Mouse (Mus musculus) embryonic facial prominence, embryonic 15.5 days (tissue): Measurements from ENCODE around the gene Vsig10. TPM values are rescaled to one million over a fixed set of nuclear protein-coding genes. Genes with fewer than 3 reads are reported as not detected.
"Not testable (repeated sequence)": the region's sequence is repeated elsewhere in the genome, so short reads cannot be mapped to it uniquely, and the experiment has no call there.

ENCODE experiments used
- ATAC-seq: fragments of 200-750 bp; cut with Nextera tagmentation; 2 replicates; pipeline ENCODE4 v1.8.0; 2017; ENCODE audit warnings: low read depth, moderate TSS enrichment; ENCODE audit not compliant: insufficient number of reproducible peaks, low FRiP score, low TSS enrichment
- H3K27ac ChIP-seq: fragments of 300-500 bp; sonication (generic); replicated peaks from 2 replicates; pipeline ENCODE4 v1.5.1; 2015; ENCODE audit warnings: mild to moderate bottlenecking, inconsistent platforms
- H3K27me3 ChIP-seq: fragments of 300-500 bp; sonication (generic); 2 replicates; pipeline ENCODE4 v1.6.1; 2015; ENCODE audit warnings: inconsistent platforms
- H3K36me3 ChIP-seq: fragments of 300-500 bp; sonication (generic); 2 replicates; pipeline ENCODE4 v1.6.1; 2015; ENCODE audit warnings: mild to moderate bottlenecking, inconsistent platforms
- H3K4me1 ChIP-seq: fragments of 300-500 bp; sonication (generic); 2 replicates; pipeline ENCODE4 v1.6.1; 2015; ENCODE audit warnings: inconsistent platforms
- H3K4me2 ChIP-seq: fragments of 300-500 bp; sonication (generic); replicated peaks from 2 replicates; pipeline ENCODE4 v1.6.1; 2015; ENCODE audit warnings: mild to moderate bottlenecking, inconsistent platforms
- H3K4me3 ChIP-seq: fragments of 300-500 bp; sonication (generic); replicated peaks from 2 replicates; pipeline ENCODE4 v1.5.1; 2015; ENCODE audit warnings: mild to moderate bottlenecking, inconsistent platforms
- H3K9ac ChIP-seq: fragments of 300-500 bp; sonication (generic); 2 replicates; pipeline ENCODE4 v1.6.1; 2015; ENCODE audit warnings: inconsistent platforms
- H3K9me3 ChIP-seq: fragments of 300-500 bp; sonication (generic); replicated peaks from 2 replicates; pipeline ENCODE4 v1.6.1; 2016; ENCODE audit warnings: inconsistent platforms
- WGBS: fragments of 180-500 bp; shearing (Covaris S2); methylation state at CpG from one replicate; pipeline ENCODE4 v1.1.7; 2015; 5-methylcytosine and 5-hydroxymethylcytosine counted together
- polyA plus RNA-seq: library from polyadenylated mRNA; unstranded; fragments of >200 nt; fragmentation: Nextera tagmentation; extraction: Ambion mirVana; gene quantifications from 2 replicates; pipeline ENCODE4 v1.2.1, GENCODE M21; 2015

The Vsig10 gene
- polyA plus RNA-seq, 1 experiment from 2014 or later, result 14.4 TPM

DNA sequence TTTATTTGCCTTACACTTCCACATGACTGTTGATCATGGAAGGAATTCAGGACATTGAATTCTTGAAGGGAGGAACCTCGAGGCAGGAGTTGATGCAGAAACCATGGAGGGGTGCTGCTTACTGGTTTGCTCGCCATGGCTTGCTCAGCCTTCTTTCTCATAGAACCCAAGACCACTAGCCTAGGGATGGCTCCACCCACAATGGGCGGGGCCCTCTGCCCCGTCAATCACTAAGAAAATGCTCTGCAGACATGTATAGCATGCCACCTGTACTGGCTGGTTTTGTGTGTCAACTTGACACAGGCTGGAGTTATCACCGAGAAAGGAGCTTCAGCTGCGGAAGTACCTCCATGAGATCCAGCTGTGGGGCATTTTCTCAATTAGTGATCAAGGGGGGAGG lies 21.2 kb downstream of the Vsig10 start:
- whole genome bisulfite sequencing, result 67% methylated on average over 6 of the region's 6 CpGs
- Histone ChIP-seq H3K9ac (no peak overlapping the region), H3K9me3 (no peaks in the 10 kb centered on the region), H3K27me3 (no peaks in the 10 kb centered on the region), H3K36me3 (peaks cover 15% of the 10 kb centered on the region; the same call in 1 of the 2 replicates), H3K4me3 (no peak overlapping the region), H3K27ac (no peak overlapping the region), H3K4me2 (no peak overlapping the region), H3K4me1 (no peaks in the 10 kb centered on the region)
- ATAC-seq, result no peak

DNA sequence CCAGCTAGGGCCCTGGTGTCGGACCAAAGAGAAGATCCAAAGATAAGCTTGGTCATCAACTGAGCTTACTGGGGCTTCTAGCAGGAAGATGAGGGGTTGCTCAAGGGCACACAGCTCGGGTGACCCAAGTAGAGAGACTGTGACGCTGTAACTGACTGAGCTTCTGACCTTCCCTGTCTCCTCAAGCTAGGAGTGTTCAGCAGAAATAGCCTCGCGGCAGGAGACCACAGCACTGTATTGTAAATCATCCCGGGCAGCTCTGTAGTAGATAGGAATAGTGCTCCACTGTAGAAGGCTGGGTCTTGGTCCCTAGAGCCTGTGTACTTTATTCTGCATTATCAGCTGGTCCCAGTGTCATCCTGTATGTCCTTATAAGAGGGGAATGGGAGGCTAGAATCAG lies 23.0 kb downstream of the Vsig10 start:
- Histone ChIP-seq H3K4me3 (no peak overlapping the region), H3K4me2 (no peak overlapping the region), H3K27ac (no peak overlapping the region), H3K9ac (no peak overlapping the region), H3K4me1 (no peaks in the 10 kb centered on the region), H3K27me3 (no peaks in the 10 kb centered on the region), H3K9me3 (no peaks in the 10 kb centered on the region), H3K36me3 (peaks cover 15% of the 10 kb centered on the region; the same call in 1 of the 2 replicates)
- WGBS, result 83% methylated on average over 6 of the region's 6 CpGs
- no peak for ATAC-seq

- H3K4me3 ChIP-seq, H3K9me3 ChIP-seq, H3K4me1 ChIP-seq, H3K9ac ChIP-seq, H3K27ac ChIP-seq, H3K27me3 ChIP-seq, H3K4me2 ChIP-seq, ATAC-seq: not testable (repeated sequence)
- H3K36me3 ChIP-seq, result peaks cover 13% of the 10 kb centered on the region; the same call in 1 of the 2 replicates
- WGBS, result 83% methylated on average over 5 of the region's 5 CpGs
Measured at GRCm38 (mm10) chr5:117344496-117344895, 25.6 kb downstream of the Vsig10 start.

DNA sequence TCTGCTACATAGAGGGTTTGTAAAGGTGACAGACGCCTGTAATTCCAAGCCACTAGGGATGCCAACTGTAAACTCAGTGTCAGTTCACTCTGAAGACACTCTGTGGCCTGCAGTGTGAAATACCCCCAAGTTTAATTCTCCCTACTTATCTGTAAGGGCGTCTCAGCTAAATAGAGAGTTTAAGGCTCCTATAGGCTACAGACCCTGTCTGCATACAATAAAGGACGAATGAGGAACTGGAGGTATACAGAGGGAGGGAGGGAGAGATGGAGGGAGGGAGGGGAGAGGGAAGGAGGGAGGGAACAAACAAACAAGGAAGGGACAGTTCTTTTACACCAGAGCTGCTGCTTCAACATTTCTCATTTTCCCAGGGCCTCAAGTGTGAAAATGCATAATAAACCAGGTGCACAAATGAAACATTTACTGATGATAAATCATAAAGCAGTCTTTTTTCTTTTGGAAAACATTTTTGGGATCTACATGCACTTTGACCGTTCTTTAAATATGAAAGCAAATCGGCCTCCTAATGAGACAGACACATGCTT lies 26.6 kb downstream of the Vsig10 start:
- Histone ChIP-seq H3K9me3 (no peaks in the 10 kb centered on the region), H3K4me1 (no peaks in the 10 kb centered on the region), H3K27ac (no peak overlapping the region), H3K4me2 (no peak overlapping the region), H3K27me3 (no peaks in the 10 kb centered on the region), H3K4me3 (no peak overlapping the region), H3K9ac (no peak overlapping the region), H3K36me3 (peaks cover 7% of the 10 kb centered on the region; the same call in 1 of the 2 replicates)
- no peak for ATAC-seq
- WGBS, result 73% methylated on average over 5 of the region's 5 CpGs

DNA sequence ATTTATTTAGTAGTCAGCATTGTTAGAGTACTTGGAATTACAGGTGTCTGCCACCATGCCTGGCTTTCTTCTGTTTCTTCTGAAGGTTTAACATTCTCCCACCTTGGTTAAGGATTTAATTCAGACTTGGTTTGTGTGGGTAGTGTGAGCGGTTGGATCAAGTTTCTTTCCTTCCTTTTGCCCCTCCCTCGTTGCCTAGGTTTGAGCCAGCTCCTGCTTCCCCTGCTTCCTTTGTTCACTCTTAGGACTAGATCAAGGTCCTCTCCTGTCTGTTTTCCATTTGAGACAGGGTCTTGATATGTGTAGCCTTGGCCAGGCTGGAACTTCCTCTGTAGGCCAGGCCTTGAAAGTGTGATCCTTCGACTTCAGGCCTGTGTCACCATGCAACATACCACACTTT lies 27.4 kb downstream of the Vsig10 start:
- no peak overlapping the region for H3K4me3 ChIP-seq
- ATAC-seq, result no peak
- H3K4me2 ChIP-seq, result no peak overlapping the region
- H3K27ac ChIP-seq, result no peak overlapping the region
- H3K9ac ChIP-seq, result no peak overlapping the region
- no peaks in the 10 kb centered on the region for H3K4me1 ChIP-seq
- H3K27me3 ChIP-seq, result no peaks in the 10 kb centered on the region
- H3K36me3 ChIP-seq, result peaks cover 7% of the 10 kb centered on the region; the same call in 1 of the 2 replicates
- 39% methylated on average over 3 of the region's 3 CpGs for WGBS
- no peaks in the 10 kb centered on the region for H3K9me3 ChIP-seq

DNA sequence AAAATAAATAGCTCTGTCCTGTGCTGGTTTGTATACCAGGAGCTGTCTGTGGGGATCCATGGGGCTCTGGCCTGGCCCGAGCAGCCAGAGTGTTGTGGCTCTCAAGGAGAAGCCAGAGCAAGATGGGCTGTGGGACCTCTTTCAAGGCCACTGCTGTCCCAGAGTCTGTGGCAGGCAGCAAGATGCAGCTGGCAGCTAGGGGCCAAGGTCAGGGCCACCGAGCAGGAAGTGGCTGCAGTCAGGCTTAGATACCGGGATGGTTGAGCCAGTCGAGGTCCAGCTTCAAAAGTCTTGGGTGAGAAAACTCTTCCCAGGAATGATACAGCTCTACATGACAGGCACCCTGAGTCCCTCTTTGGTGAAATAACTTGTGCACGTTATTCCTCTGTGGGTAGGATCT lies 28.1 kb downstream of the Vsig10 start:
- Histone ChIP-seq H3K4me3 (no peak overlapping the region), H3K9ac (no peak overlapping the region), H3K4me1 (no peaks in the 10 kb centered on the region), H3K27me3 (no peaks in the 10 kb centered on the region), H3K36me3 (peaks cover 7% of the 10 kb centered on the region; the same call in 1 of the 2 replicates), H3K9me3 (no peaks in the 10 kb centered on the region), H3K4me2 (no peak overlapping the region), H3K27ac (no peak overlapping the region)
- WGBS, result 76% methylated on average over 5 of the region's 5 CpGs
- ATAC-seq, result no peak

- H3K9me3 ChIP-seq, result no peaks in the 10 kb centered on the region
- peaks cover 7% of the 10 kb centered on the region; the same call in 1 of the 2 replicates for H3K36me3 ChIP-seq
- H3K4me1 ChIP-seq, result no peaks in the 10 kb centered on the region
- H3K9ac ChIP-seq, result no peak overlapping the region
- no peak overlapping the region for H3K4me3 ChIP-seq
- whole genome bisulfite sequencing, result 85% methylated on average over 2 of the region's 2 CpGs
- H3K27me3 ChIP-seq, result no peaks in the 10 kb centered on the region
- H3K27ac ChIP-seq, result no peak overlapping the region
- no peak for ATAC-seq
- no peak overlapping the region for H3K4me2 ChIP-seq
Measured at GRCm38 (mm10) chr5:117347838-117348237, 29.0 kb downstream of the Vsig10 start.

GRCm38 (mm10) chr5:117348279-117348678 lies 29.4 kb downstream of the Vsig10 start:
- H3K36me3 ChIP-seq, result 0 out of 2 replicates have a peak, but pooled peaks cover 7% of the 10 kb centered on the region
- WGBS, result 33% methylated on average over 19 of the region's 19 CpGs
- H3K4me2 ChIP-seq, result no peak overlapping the region
- H3K9ac ChIP-seq, result no peak overlapping the region
- no peaks in the 10 kb centered on the region for H3K4me1 ChIP-seq
- no peak overlapping the region for H3K27ac ChIP-seq
- no peak overlapping the region for H3K4me3 ChIP-seq
- no peaks in the 10 kb centered on the region for H3K27me3 ChIP-seq
- no peaks in the 10 kb centered on the region for H3K9me3 ChIP-seq
- ATAC-seq, result peak; percentile 55; the same call in 1 of the 2 replicates

- H3K4me3 ChIP-seq, result no peak overlapping the region
- no peak overlapping the region for H3K27ac ChIP-seq
- H3K36me3 ChIP-seq, result 0 out of 2 replicates have a peak, but pooled peaks cover under 1% of the 10 kb centered on the region
- no peak overlapping the region for H3K4me2 ChIP-seq
- peaks cover 26% of the 10 kb centered on the region for H3K4me1 ChIP-seq
- 69% methylated on average over 8 of the region's 8 CpGs for WGBS
- no peak overlapping the region for H3K9ac ChIP-seq
- no peaks in the 10 kb centered on the region for H3K27me3 ChIP-seq
- H3K9me3 ChIP-seq, result no peaks in the 10 kb centered on the region
- no peak for ATAC-seq
Measured at GRCm38 (mm10) chr5:117354121-117354520, 35.2 kb downstream of the Vsig10 start.

- Histone ChIP-seq H3K9ac (no peak overlapping the region), H3K4me2 (peak overlapping the region; percentile 87), H3K36me3 (no peaks in the 10 kb centered on the region), H3K27ac (peak overlapping the region; percentile 88; the same call in 1 of the 2 replicates), H3K27me3 (no peaks in the 10 kb centered on the region), H3K4me3 (peak overlapping the region; percentile 78), H3K4me1 (peaks cover 43% of the 10 kb centered on the region), H3K9me3 (no peaks in the 10 kb centered on the region)
- WGBS, result 51% methylated on average over 14 of the region's 14 CpGs
- no peak for ATAC-seq
Measured at GRCm38 (mm10) chr5:117355648-117356303, 36.9 kb downstream of the Vsig10 start.

GRCm38 (mm10) chr5:117356365-117357128 lies 37.7 kb downstream of the Vsig10 start:
- H3K27ac ChIP-seq, result peak overlapping the region; percentile 88
- no peaks in the 10 kb centered on the region for H3K27me3 ChIP-seq
- peak overlapping the region; percentile 78 for H3K4me3 ChIP-seq
- no peaks in the 10 kb centered on the region for H3K36me3 ChIP-seq
- H3K4me1 ChIP-seq, result peaks cover 48% of the 10 kb centered on the region
- H3K9ac ChIP-seq, result peak overlapping the region; percentile 86
- H3K4me2 ChIP-seq, result peak overlapping the region; percentile 87
- H3K9me3 ChIP-seq, result no peaks in the 10 kb centered on the region
- under 1% methylated on average over 20 of the region's 24 CpGs for WGBS
- ATAC-seq, result peak; percentile 25
